Mouse (Mus musculus) bone marrow macrophage, adult 2 months (primary cell): ENCODE measurements around the gene Ppih.

Experiments
- CTCF ChIP-seq: IDR thresholded peaks from 2 replicates; pipeline ENCODE4 v1.5.1; 2012; ENCODE audit warnings: low read depth, mild to moderate bottlenecking, low read length, moderate library complexity
- POLR2A ChIP-seq: IDR thresholded peaks from 2 replicates; pipeline ENCODE4 v1.6.1; 2012; ENCODE audit warnings: mild to moderate bottlenecking, low read depth, low read length, borderline replicate concordance

DNA sequence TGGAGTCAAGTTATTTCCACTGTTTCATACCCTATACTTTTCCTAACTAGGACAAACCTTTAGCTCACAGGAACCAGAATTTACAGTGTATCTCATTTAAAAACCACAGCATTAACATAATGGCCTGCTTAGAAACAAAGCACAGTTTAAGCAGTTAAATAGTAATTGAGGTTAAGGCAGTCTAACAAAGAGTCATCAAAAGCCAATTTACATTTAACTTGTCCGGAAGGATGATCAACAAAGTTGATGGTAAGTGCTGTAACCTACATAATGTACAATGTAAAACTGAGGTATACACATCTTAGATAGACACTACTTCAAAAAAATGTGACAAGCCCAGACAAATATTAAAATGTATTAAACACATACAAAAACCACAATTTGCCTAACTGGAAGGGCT, 28.4 kb downstream of the Ppih start:
- TF ChIP-seq POLR2A (no peak), CTCF (no peak)
